Mouse (Mus musculus) cerebellum, postnatal 4 days (tissue): ENCODE measurements around the gene Lax1.

Source experiments
- DNase-seq, 2 experiments: peaks; one replicate each; pipeline ENCODE4 v3.0.0; 2022; ENCODE audit warnings: low spot score in 2 of 2, mixed read lengths in 1 of 2

Lax1 gene

DNA sequence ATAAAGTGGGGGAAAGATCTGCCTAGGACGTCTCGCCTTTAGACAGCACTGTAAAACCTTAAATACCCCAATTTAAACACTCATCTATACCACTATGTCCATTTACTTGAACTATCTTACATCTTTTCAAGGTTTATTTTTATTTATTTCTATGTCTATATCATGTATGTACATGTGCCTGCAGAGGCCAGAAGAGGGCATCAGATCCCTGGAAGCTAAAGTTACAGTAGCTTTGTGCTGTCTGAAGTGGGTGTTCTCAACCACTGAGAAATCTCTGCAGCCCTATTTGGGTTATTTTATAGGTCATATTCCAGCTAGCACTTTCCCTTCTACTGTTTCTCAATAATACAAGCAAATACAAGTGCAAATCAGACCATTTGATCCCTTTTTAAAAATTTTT is 57.7 kb downstream of the Lax1 start:
- DNase-seq: no peak
